Mouse (Mus musculus) ovary, postnatal 10 days (tissue): ENCODE data around the gene Hdac10.

Experiments
- DNase-seq: peaks from one replicate; pipeline ENCODE4 v3.0.0; 2022; ENCODE audit warnings: low spot score

Gene Hdac10

GRCm38 (mm10) chr15:89128382-89129350 is at the start of gene Hdac10:
Hdac10 (minus strand) TSS chr15:89128700.
- DNase-seq, result peak; percentile 62

DNA sequence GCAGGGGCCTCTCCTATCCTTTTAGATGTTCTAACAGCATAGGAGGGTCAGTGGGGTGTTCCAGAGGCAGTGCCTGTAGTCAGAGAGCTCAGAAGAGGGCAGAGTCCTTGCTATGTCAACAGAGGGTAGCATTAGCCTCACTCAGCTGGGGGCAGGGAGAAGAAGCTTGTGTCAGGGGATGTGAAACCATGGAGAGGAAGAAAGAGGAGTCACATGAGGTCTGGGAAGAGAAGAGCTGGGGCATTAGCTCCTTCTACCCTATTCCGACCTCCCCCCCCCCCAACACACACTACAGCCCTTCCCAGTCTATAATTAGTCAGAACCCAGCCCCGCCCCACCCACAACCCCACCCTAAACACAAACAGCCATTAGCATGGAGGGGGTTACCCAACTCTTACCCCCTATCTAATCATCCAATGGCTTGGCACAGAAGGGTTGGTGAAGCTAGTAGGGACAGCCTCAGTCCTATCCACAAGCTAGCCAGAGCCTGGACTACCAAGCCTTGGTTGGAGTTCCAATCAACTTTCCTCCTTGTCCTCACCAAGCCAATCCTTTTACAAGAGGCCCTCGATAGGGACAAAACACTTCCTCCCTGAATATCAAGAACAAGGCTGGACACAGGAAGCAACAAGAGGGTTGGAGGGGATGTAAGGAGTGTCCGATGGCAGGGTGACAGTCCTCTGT is 49.2 kb upstream of the Hdac10 start:
- DNase-seq, result no peak

DNA sequence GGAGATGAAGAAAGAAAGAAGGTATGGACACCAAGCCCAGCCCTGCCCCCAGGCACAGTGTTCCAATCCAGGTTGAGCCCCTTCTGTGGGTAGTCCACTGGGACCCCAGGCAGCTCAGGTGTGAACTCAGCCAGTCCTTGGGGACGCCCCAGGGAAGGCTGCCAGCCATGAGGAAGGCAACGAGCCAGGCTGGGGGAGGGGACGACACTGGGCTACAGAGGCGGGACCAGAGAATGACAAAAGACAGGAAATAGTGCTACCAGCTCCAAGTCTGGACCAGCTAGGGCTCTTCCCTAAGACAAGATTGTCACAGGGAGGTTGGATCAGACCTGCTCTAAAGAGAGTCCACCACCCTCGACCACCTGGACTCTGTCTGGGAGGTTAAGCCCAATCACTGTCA is 48.6 kb upstream of the Hdac10 start:
- peak; percentile 82 for DNase-seq

- no peak for DNase-seq
These were observed 47.1 kb upstream of the Hdac10 start for GRCm38 (mm10) chr15:89175411-89176155.

DNA sequence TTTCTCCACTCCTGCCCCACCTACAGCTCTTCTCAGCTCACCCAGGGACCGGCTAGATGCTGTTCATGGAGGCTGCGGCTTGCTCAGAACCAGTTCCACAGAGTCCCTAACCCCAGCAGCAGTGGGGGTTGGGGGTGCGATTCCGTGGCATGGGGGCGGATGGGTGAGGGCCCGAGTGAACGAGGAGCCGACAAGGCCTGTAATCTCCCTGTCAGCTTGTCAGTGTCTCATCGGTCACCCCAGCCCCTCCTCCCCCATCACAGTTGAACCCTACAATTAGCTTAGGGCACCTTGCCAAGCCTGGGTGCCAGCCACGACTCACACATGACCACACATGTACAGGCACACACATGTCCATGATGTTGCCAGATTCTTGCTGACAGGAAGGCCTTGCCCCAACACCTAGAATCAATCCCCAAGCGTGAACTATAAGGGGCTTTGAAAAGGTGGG is 46.4 kb upstream of the Hdac10 start:
- DNase-seq, result no peak

DNA sequence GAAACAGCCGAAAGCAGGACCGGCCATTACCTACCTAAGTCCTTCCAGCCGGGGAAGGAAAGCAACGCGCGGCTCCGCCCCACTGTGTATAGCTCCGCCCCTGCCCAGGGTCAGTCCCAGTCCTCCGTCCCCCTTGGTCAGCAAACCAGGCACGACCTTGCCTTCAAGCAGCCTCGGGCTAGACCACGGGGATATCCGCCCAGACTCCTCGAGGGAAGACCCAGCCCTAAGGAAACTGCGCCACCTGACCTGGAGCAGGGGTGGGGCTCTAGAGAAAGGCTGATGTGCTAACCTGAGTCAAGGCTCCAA is 45.4 kb upstream of the Hdac10 start:
- no peak for DNase-seq

DNA sequence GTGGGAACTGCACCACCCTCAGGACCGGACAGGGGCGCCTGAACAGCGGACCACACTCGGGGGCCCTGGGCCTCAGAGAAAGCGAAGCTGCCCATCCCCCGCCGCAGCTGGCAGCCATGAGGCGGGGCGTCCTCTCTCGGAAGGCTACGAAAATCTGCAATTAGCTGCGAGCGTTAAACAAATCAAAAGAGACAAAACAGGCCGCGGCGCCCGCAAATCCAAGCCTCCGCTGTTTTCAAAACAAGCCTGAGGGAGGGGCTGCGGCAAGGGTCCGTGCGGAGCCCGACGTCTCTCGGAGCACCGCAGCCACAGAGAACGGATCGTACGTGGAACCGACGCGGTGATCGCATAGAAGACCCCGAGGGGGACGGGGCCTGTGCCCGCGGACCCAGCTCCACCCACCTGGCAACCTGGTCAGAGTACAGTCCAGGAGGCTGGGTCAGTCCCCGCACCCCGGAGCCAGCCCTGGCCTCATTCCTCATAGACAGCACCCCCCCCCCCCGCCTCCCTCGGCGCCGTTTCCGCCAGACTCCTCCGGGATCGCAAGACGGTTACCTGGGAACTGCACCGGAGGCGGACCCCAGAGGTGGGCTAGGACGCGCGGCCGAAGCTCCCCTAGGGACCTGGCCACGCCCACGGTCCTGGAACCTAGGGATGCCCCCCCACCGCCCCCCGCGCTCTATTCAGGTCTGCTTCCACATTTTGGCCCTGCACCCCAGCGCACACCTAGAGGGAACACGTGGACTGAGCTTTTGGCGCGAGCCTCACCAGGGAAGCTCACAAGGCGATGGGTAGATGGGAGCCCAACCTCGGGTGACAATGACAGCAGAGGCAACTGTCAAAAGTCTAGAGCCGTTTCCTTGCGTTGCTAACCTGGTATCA is 44.8 kb upstream of the Hdac10 start:
- DNase-seq, result peak; percentile 37

- no peak for DNase-seq
These were observed 43.9 kb upstream of the Hdac10 start for GRCm38 (mm10) chr15:89172276-89172935.

DNA sequence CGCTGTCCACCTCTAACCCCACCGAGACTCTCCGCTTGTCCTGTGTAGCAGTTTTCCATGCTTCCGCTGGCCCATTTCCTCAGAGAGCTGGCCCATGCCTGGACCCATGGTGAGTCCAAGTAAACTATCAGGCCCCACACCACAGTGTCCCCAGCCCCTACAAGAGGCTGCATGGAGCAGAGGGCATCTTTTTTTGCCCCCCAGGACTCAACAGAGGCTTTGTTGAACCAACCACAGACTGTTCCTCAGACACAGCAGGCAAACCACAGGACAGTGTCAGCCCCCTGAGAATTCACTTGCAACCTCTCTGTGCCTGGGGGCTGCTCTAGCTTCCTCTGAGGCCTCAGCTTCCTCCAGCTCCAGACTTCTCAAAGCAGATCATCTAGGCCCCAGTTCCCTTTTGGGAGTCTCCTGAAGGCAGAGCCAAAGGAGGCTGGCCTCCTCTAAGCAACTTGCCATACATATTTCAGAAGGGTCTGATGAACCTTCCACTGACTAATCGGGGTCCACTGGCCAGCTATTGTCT is 43.1 kb upstream of the Hdac10 start:
- no peak for DNase-seq

GRCm38 (mm10) chr15:89170102-89170501 is 41.6 kb upstream of the Hdac10 start:
- DNase-seq, result no peak

- no peak for DNase-seq
These were observed 40.9 kb upstream of the Hdac10 start for GRCm38 (mm10) chr15:89169431-89169830.

GRCm38 (mm10) chr15:89168922-89169321 is 40.4 kb upstream of the Hdac10 start:
- DNase-seq, result no peak

DNA sequence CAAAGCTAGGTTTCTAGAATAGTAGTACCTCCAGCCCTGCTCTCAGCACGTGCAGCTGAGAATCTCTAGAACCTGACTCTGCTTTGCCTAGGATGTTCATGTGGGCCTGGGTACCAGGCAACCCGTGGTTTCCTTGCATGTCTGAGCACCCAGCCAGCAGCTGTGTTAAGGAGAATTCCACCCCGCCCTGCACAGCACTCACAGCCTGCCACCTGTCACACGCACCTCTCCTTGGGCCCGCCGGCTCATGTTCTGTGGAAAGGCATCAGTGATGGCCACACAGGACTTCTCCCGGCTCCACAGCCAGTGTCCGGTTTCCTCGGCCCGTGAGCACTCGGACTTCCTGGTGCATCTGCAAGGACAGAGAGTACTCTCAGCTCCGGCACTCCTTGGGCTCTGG is 37.0 kb upstream of the Hdac10 start:
- DNase-seq, result no peak

- no peak for DNase-seq
These were observed 32.9 kb upstream of the Hdac10 start for GRCm38 (mm10) chr15:89161397-89161796.

GRCm38 (mm10) chr15:89158516-89158915 is 30.0 kb upstream of the Hdac10 start:
- no peak for DNase-seq

DNA sequence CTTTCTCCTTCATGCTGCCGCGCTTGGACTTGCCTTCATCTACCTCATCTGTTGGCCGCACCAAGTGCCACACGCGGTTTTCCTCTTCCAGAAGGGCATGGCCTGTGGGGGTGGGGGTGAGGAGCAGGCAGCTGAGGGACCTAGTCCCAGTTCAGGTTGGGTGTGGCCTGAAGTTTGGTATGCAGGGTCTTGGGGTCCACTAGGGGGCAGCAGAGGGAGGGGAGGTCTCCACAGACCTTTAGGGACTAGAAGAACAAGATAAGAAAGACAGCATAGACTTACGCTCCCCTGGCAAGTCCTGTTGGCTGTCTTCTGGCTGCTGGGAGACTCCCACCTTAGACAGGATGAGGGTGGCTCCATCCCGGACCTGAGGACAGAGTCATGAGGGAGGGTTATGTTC is 29.5 kb upstream of the Hdac10 start:
- no peak for DNase-seq

- no peak for DNase-seq
These were observed 23.8 kb upstream of the Hdac10 start for GRCm38 (mm10) chr15:89152312-89152711.

GRCm38 (mm10) chr15:89150041-89150390 is 21.5 kb upstream of the Hdac10 start:
- no peak for DNase-seq

- DNase-seq, result no peak
These were observed 21.0 kb upstream of the Hdac10 start, which contains the start of gene Mapk11 for GRCm38 (mm10) chr15:89149271-89150040. Mapk11 (minus strand) TSS chr15:89149628.
